Mouse (Mus musculus) liver, postnatal 0 days (tissue): ENCODE results near the gene Slc16a6.

Experiments
- CTCF ChIP-seq: sonication (generic); IDR thresholded peaks from 2 replicates; pipeline ENCODE4 v1.5.1; 2016; ENCODE audit warnings: antibody characterized with exemption, low read depth
- EP300 ChIP-seq: IDR thresholded peaks from 2 replicates; pipeline ENCODE4 v1.6.1; 2016; ENCODE audit warnings: antibody characterized with exemption, low read depth, mild to moderate bottlenecking

DNA sequence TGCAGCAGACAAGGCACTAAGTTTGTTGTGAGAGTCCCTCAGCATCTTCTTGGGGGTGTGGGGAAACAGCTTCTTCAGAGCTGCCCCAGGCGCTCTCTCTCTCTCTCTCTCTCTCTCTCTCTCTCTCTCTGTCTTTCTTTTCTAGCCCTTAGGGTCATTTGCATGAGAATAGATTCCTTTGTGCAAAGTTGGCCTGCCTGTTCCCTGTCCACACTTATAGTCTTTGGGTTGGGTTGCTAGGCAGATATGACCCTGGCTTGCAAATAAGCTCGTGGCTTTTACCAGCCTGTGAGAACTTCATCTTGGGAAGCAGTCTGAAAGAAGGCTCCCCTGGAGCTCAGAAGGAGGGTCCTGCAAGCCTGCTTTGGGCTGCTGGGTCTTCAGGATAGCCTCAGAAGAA lies 2.8 kb upstream of the Slc16a6 start:
- TF ChIP-seq CTCF, result no peak
- TF ChIP-seq EP300, result no peak
